Mouse (Mus musculus): ENCODE data around the gene Myh3. TPM values are rescaled to one million over a fixed set of nuclear protein-coding genes. Genes with fewer than 3 reads are reported as not detected.

Myh3 gene
- polyA plus RNA-seq, 2 experiments: 192 to 205 TPM

GRCm38 (mm10) chr11:67061311-67061710, 16.8 kb upstream of the Myh3 start:
- H3K4me3 ChIP-seq (replicated peaks; ENCODE audit: low read length): no peak overlapping the region
- WGBS: 84% methylated on average over 2 of the region's 2 CpGs
- no peak for DNase-seq (ENCODE audit: low spot score)
- H3K4me1 ChIP-seq (ENCODE audit: control insufficient read depth, insufficient read depth, low read length): no peaks in the 10 kb centered on the region
- H3K36me3 ChIP-seq (ENCODE audit: control insufficient read depth, insufficient read depth, low read length): peaks cover 75% of the 10 kb centered on the region
- H3K9ac ChIP-seq (ENCODE audit: low read depth, low read length, severe bottlenecking): no peak overlapping the region
- no peaks in the 10 kb centered on the region for H3K9me3 ChIP-seq (ENCODE audit: control insufficient read depth, low read length)
- ATAC-seq (ENCODE audit: low FRiP score, low read depth): no peak
- no peaks in the 10 kb centered on the region for H3K27me3 ChIP-seq (ENCODE audit: control insufficient read depth, insufficient read depth, low read length)
- no peak overlapping the region for H3K27ac ChIP-seq (replicated peaks; ENCODE audit: low read depth, low read length)
- no peak for TF ChIP-seq POLR2A (IDR thresholded peaks at IDR 0.05; ENCODE audit: borderline replicate concordance, extremely low read depth, insufficient read depth, insufficient read length)
- H3K4me2 ChIP-seq (replicated peaks; ENCODE audit: low read depth, low read length, severe bottlenecking): no peak overlapping the region

GRCm38 (mm10) chr11:67062726-67063125, 15.4 kb upstream of the Myh3 start:
- H3K36me3 ChIP-seq (ENCODE audit: control insufficient read depth, insufficient read depth, low read length): peaks cover 66% of the 10 kb centered on the region
- no peak for TF ChIP-seq POLR2A (IDR thresholded peaks at IDR 0.05; ENCODE audit: borderline replicate concordance, extremely low read depth, insufficient read depth, insufficient read length)
- no peak for ATAC-seq (ENCODE audit: low FRiP score, low read depth)

GRCm38 (mm10) chr11:67067741-67068140, 10.4 kb upstream of the Myh3 start:
- WGBS: 87% methylated on average over 3 of the region's 3 CpGs
- no peak for TF ChIP-seq POLR2A (IDR thresholded peaks at IDR 0.05; ENCODE audit: borderline replicate concordance, extremely low read depth, insufficient read depth, insufficient read length)
- no peak for ATAC-seq (ENCODE audit: low FRiP score, low read depth)
- Histone ChIP-seq H3K36me3 (ENCODE audit: control insufficient read depth, insufficient read depth, low read length) (peaks cover 26% of the 10 kb centered on the region), H3K27me3 (ENCODE audit: control insufficient read depth, insufficient read depth, low read length) (no peaks in the 10 kb centered on the region), H3K4me2 (replicated peaks; ENCODE audit: low read depth, low read length, severe bottlenecking) (no peak overlapping the region), H3K9me3 (ENCODE audit: control insufficient read depth, low read length) (no peaks in the 10 kb centered on the region), H3K27ac (replicated peaks; ENCODE audit: low read depth, low read length) (no peak overlapping the region), H3K4me1 (ENCODE audit: control insufficient read depth, insufficient read depth, low read length) (no peaks in the 10 kb centered on the region), H3K4me3 (replicated peaks; ENCODE audit: low read length) (no peak overlapping the region), H3K9ac (ENCODE audit: low read depth, low read length, severe bottlenecking) (no peak overlapping the region)
- DNase-seq (ENCODE audit: low spot score): no peak

More at GRCm38 (mm10) chr11:67062726-67063125, 15.4 kb upstream of the Myh3 start:
- Histone ChIP-seq H3K27me3 (ENCODE audit: control insufficient read depth, insufficient read depth, low read length) (no peaks in the 10 kb centered on the region), H3K9me3 (ENCODE audit: control insufficient read depth, low read length) (no peaks in the 10 kb centered on the region), H3K27ac (replicated peaks; ENCODE audit: low read depth, low read length) (no peak overlapping the region), H3K9ac (ENCODE audit: low read depth, low read length, severe bottlenecking) (no peak overlapping the region), H3K4me2 (replicated peaks; ENCODE audit: low read depth, low read length, severe bottlenecking) (no peak overlapping the region), H3K4me3 (replicated peaks; ENCODE audit: low read length) (no peak overlapping the region), H3K4me1 (ENCODE audit: control insufficient read depth, insufficient read depth, low read length) (no peaks in the 10 kb centered on the region)
- no peak for DNase-seq (ENCODE audit: low spot score)
- WGBS: 84% methylated on average over 3 of the region's 3 CpGs

GRCm38 (mm10) chr11:67072615-67073130, 5.4 kb upstream of the Myh3 start:
- H3K4me2 ChIP-seq (replicated peaks; ENCODE audit: low read depth, low read length, severe bottlenecking): no peak overlapping the region
- H3K27ac ChIP-seq (replicated peaks; ENCODE audit: low read depth, low read length): no peak overlapping the region
- no peaks in the 10 kb centered on the region for H3K27me3 ChIP-seq (ENCODE audit: control insufficient read depth, insufficient read depth, low read length)
- ATAC-seq (ENCODE audit: low FRiP score, low read depth) (no peak), DNase-seq (ENCODE audit: low spot score) (no peak)
- H3K4me1 ChIP-seq (ENCODE audit: control insufficient read depth, insufficient read depth, low read length): no peaks in the 10 kb centered on the region
- no peak overlapping the region for H3K4me3 ChIP-seq (replicated peaks; ENCODE audit: low read length)
- H3K36me3 ChIP-seq (ENCODE audit: control insufficient read depth, insufficient read depth, low read length): peaks cover under 1% of the 10 kb centered on the region; the same call in 1 of the 2 replicates
- no peak for TF ChIP-seq POLR2A (IDR thresholded peaks at IDR 0.05; ENCODE audit: borderline replicate concordance, extremely low read depth, insufficient read depth, insufficient read length)
- 79% methylated on average over 15 of the region's 15 CpGs for WGBS
- H3K9ac ChIP-seq (ENCODE audit: low read depth, low read length, severe bottlenecking): no peak overlapping the region
- H3K9me3 ChIP-seq (ENCODE audit: control insufficient read depth, low read length): no peaks in the 10 kb centered on the region

GRCm38 (mm10) chr11:67075036-67075435, 3.1 kb upstream of the Myh3 start:
- no peaks in the 10 kb centered on the region for H3K4me1 ChIP-seq (ENCODE audit: control insufficient read depth, insufficient read depth, low read length)
- H3K27me3 ChIP-seq (ENCODE audit: control insufficient read depth, insufficient read depth, low read length): no peaks in the 10 kb centered on the region
- no peaks in the 10 kb centered on the region for H3K9me3 ChIP-seq (ENCODE audit: control insufficient read depth, low read length)
- WGBS: 48% methylated on average over 3 of the region's 3 CpGs
- H3K9ac ChIP-seq (ENCODE audit: low read depth, low read length, severe bottlenecking): no peak overlapping the region
- DNase-seq (ENCODE audit: low spot score) (peak; percentile 46), ATAC-seq (ENCODE audit: low FRiP score, low read depth) (peak; percentile 71)
- no peak overlapping the region for H3K4me3 ChIP-seq (replicated peaks; ENCODE audit: low read length)
- H3K27ac ChIP-seq (replicated peaks; ENCODE audit: low read depth, low read length): no peak overlapping the region
- H3K4me2 ChIP-seq (replicated peaks; ENCODE audit: low read depth, low read length, severe bottlenecking): no peak overlapping the region
- TF ChIP-seq POLR2A (IDR thresholded peaks at IDR 0.05; ENCODE audit: borderline replicate concordance, extremely low read depth, insufficient read depth, insufficient read length): no peak
- no peaks in the 10 kb centered on the region for H3K36me3 ChIP-seq (ENCODE audit: control insufficient read depth, insufficient read depth, low read length)

- H3K4me1 ChIP-seq (ENCODE audit: control insufficient read depth, insufficient read depth, low read length): no peaks in the 10 kb centered on the region
These were observed 1.3 kb upstream of the Myh3 start for GRCm38 (mm10) chr11:67076781-67077180.

More at GRCm38 (mm10) chr11:67076781-67077180, 1.3 kb upstream of the Myh3 start:
- no peak for TF ChIP-seq POLR2A (IDR thresholded peaks at IDR 0.05; ENCODE audit: borderline replicate concordance, extremely low read depth, insufficient read depth, insufficient read length)
- Histone ChIP-seq H3K9me3 (ENCODE audit: control insufficient read depth, low read length) (no peaks in the 10 kb centered on the region), H3K27me3 (ENCODE audit: control insufficient read depth, insufficient read depth, low read length) (no peaks in the 10 kb centered on the region), H3K4me3 (replicated peaks; ENCODE audit: low read length) (no peak overlapping the region), H3K36me3 (ENCODE audit: control insufficient read depth, insufficient read depth, low read length) (no peaks in the 10 kb centered on the region), H3K4me2 (replicated peaks; ENCODE audit: low read depth, low read length, severe bottlenecking) (no peak overlapping the region), H3K9ac (ENCODE audit: low read depth, low read length, severe bottlenecking) (no peak overlapping the region), H3K27ac (replicated peaks; ENCODE audit: low read depth, low read length) (no peak overlapping the region)
- 86% methylated on average over 5 of the region's 5 CpGs for WGBS
- DNase-seq (ENCODE audit: low spot score): no peak
- no peak for ATAC-seq (ENCODE audit: low FRiP score, low read depth)

Data from limb, embryonic 14.5 days (tissue).